Mouse (Mus musculus) stomach, postnatal 0 days (tissue): ENCODE measurements around the gene Copz2. TPM values are rescaled to one million over a fixed set of nuclear protein-coding genes. Genes with fewer than 3 reads are reported as not detected.

Source experiments
- ATAC-seq: fragments of 200-750 bp; cut with Nextera tagmentation; 2 replicates; pipeline ENCODE4 v1.8.0; 2017; ENCODE audit not compliant: low FRiP score, low TSS enrichment
- DNase-seq: peaks from one replicate; pipeline ENCODE4 v3.0.0-alpha.2; 2016; ENCODE audit warnings: low spot score
- H3K27ac ChIP-seq: fragments of 300-500 bp; sonication (generic); replicated peaks from 2 replicates; pipeline ENCODE4 v1.5.1; 2014; ENCODE audit warnings: mild to moderate bottlenecking, control low read depth
- H3K27me3 ChIP-seq: fragments of 300-500 bp; sonication (generic); 2 replicates; pipeline ENCODE4 v1.6.1; 2014; ENCODE audit warnings: low read length; ENCODE audit not compliant: control insufficient read depth, insufficient read depth
- H3K36me3 ChIP-seq: fragments of 300-500 bp; sonication (generic); 2 replicates; pipeline ENCODE4 v1.6.1; 2014; ENCODE audit warnings: low read length, mixed read lengths; ENCODE audit not compliant: control insufficient read depth, insufficient read depth
- H3K4me1 ChIP-seq: fragments of 300-500 bp; sonication (generic); replicated peaks from 2 replicates; pipeline ENCODE4 v1.6.1; 2014; ENCODE audit warnings: antibody characterized with exemption; ENCODE audit not compliant: control insufficient read depth, insufficient read depth
- H3K4me2 ChIP-seq: fragments of 300-500 bp; sonication (generic); replicated peaks from 2 replicates; pipeline ENCODE4 v1.6.1; 2014; ENCODE audit warnings: low read depth, mild to moderate bottlenecking, control low read depth, moderate library complexity
- H3K4me3 ChIP-seq: fragments of 300-500 bp; sonication (generic); 2 replicates; pipeline ENCODE4 v1.5.1; 2014; ENCODE audit warnings: low read depth, low read length, control low read depth
- H3K9ac ChIP-seq: fragments of 300-500 bp; sonication (generic); 2 replicates; pipeline ENCODE4 v1.6.1; 2014; ENCODE audit warnings: mild to moderate bottlenecking, low read length, control low read depth, mixed read lengths
- H3K9me3 ChIP-seq: fragments of 300-500 bp; sonication (generic); 2 replicates; pipeline ENCODE4 v1.6.1; 2016; ENCODE audit warnings: low read length; ENCODE audit not compliant: control insufficient read depth
- CTCF ChIP-seq: IDR thresholded peaks from 2 replicates; pipeline ENCODE4 v1.5.1; 2016; ENCODE audit warnings: antibody characterized with exemption, low read depth, mild to moderate bottlenecking, moderate library complexity
- EP300 ChIP-seq: optimal IDR thresholded peaks from 2 replicates; pipeline ENCODE3; 2016; ENCODE audit warnings: antibody characterized with exemption
- WGBS: fragments of 180-500 bp; shearing (Covaris S2); extraction: QIAGEN DNeasy Blood & Tissue Kit; methylation state at CpG from one replicate; pipeline ENCODE4 v1.1.7; 2014; 5-methylcytosine and 5-hydroxymethylcytosine counted together
- polyA plus RNA-seq: library from polyadenylated mRNA; unstranded; fragments of >200 nt; fragmentation: Nextera tagmentation; extraction: Ambion mirVana; gene quantifications from 2 replicates; pipeline ENCODE4 v1.2.1, GENCODE M21; 2015

Copz2 gene
- polyA plus RNA-seq, 1 experiment from 2014 or later: 95.1 TPM

DNA sequence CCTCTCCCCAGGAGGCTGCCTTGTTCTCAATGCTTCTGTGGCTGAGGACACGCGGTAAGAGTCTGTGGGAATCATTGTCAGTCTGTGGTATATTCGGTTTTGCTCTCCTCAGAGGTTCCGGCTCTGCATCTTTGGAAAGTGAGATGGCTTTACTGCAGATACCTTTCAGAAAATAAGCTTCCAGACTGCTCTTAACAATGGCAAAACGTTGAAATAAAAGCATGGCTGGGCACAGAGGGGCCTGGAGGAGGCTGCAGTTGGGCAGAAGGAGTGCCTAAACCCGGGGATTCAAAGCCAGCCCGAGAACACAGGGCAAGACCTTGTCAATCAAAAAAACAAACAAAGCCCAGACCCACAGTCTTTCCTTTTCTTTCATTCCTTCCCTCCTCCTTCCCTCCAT lies 29.7 kb downstream of the Copz2 start:
- TF ChIP-seq CTCF: no peak
- no peak for TF ChIP-seq EP300
- no peak for ATAC-seq
- H3K4me3 ChIP-seq: no peak overlapping the region
- no peak for DNase-seq
- H3K4me1 ChIP-seq: no peaks in the 10 kb centered on the region
- H3K9me3 ChIP-seq: no peaks in the 10 kb centered on the region
- no peak overlapping the region for H3K4me2 ChIP-seq
- H3K27me3 ChIP-seq: no peaks in the 10 kb centered on the region
- no peaks in the 10 kb centered on the region for H3K36me3 ChIP-seq
- no peak overlapping the region for H3K27ac ChIP-seq
- no peak overlapping the region for H3K9ac ChIP-seq
- WGBS: 37% methylated on average over 7 of the region's 7 CpGs

- Histone ChIP-seq H3K27me3 (no peaks in the 10 kb centered on the region), H3K9ac (no peak overlapping the region), H3K9me3 (no peaks in the 10 kb centered on the region), H3K27ac (no peak overlapping the region), H3K36me3 (no peaks in the 10 kb centered on the region), H3K4me3 (no peak overlapping the region), H3K4me1 (no peaks in the 10 kb centered on the region), H3K4me2 (no peak overlapping the region)
- no peak for DNase-seq
- no peak for ATAC-seq
- TF ChIP-seq CTCF (no peak), EP300 (no peak)
- 78% methylated on average over 9 of the region's 9 CpGs for WGBS
These were observed 30.6 kb downstream of the Copz2 start for GRCm38 (mm10) chr11:96880296-96880695.

GRCm38 (mm10) chr11:96885901-96886340 lies 36.3 kb downstream of the Copz2 start:
- TF ChIP-seq EP300 (no peak), CTCF (no peak)
- DNase-seq: no peak
- H3K9me3 ChIP-seq: no peaks in the 10 kb centered on the region
- H3K4me1 ChIP-seq: no peaks in the 10 kb centered on the region
- 60% methylated on average over 4 of the region's 5 CpGs for WGBS
- no peak overlapping the region for H3K4me2 ChIP-seq
- no peak overlapping the region for H3K4me3 ChIP-seq
- no peaks in the 10 kb centered on the region for H3K27me3 ChIP-seq
- no peak for ATAC-seq
- no peaks in the 10 kb centered on the region for H3K36me3 ChIP-seq
- no peak overlapping the region for H3K9ac ChIP-seq
- H3K27ac ChIP-seq: no peak overlapping the region

- no peak overlapping the region for H3K4me3 ChIP-seq
- no peaks in the 10 kb centered on the region for H3K4me1 ChIP-seq
- 72% methylated on average over 8 of the region's 8 CpGs for WGBS
- no peaks in the 10 kb centered on the region for H3K36me3 ChIP-seq
- no peaks in the 10 kb centered on the region for H3K27me3 ChIP-seq
- TF ChIP-seq CTCF (no peak), EP300 (no peak)
- no peak for ATAC-seq
- no peak overlapping the region for H3K4me2 ChIP-seq
- H3K9ac ChIP-seq: no peak overlapping the region
- DNase-seq: no peak
- no peaks in the 10 kb centered on the region for H3K9me3 ChIP-seq
- H3K27ac ChIP-seq: no peak overlapping the region
These were observed 37.4 kb downstream of the Copz2 start for GRCm38 (mm10) chr11:96886942-96887546.

GRCm38 (mm10) chr11:96891784-96892527 lies 42.3 kb downstream of the Copz2 start:
- Histone ChIP-seq H3K4me3 (no peak overlapping the region), H3K4me1 (no peaks in the 10 kb centered on the region), H3K36me3 (no peaks in the 10 kb centered on the region), H3K27me3 (no peaks in the 10 kb centered on the region), H3K4me2 (no peak overlapping the region), H3K9me3 (no peaks in the 10 kb centered on the region), H3K27ac (no peak overlapping the region), H3K9ac (no peak overlapping the region)
- TF ChIP-seq CTCF: no peak
- TF ChIP-seq EP300: no peak
- 28% methylated on average over 14 of the region's 14 CpGs for WGBS
- DNase-seq (no peak), ATAC-seq (no peak)

DNA sequence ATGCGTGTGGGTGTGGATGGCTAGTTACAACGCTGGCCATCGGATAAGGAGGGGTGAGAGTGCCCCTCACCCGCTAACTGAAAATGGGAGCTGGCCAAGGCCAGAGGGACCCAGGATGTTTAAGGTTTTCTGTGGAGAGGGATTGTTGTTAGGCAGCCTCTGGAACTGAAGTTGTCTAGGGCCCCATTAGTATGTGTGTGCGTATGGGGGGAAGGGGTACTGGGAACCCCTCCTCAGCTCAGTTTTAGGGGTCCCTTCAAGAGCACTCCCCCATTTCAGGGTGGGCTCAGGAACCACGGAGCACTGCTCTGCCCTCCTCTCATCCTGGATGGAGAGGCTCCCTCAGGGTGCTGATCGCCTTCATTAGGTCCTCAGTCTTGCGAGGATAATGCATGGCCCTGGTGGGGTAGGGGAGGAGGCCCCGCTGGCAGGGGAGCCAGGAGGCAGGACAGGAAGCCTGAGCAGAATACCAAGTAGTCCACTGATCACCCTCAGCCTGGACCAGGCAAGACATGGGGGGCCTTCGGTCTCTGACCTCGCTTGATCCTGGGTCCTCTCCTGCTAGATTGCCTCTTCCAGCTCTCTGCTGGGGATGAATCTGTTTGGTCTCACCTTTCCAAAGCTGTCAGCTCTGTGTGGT lies 43.7 kb downstream of the Copz2 start:
- Histone ChIP-seq H3K4me1 (no peaks in the 10 kb centered on the region), H3K27ac (no peak overlapping the region), H3K9me3 (no peaks in the 10 kb centered on the region), H3K36me3 (no peaks in the 10 kb centered on the region), H3K4me2 (no peak overlapping the region), H3K4me3 (no peak overlapping the region), H3K9ac (no peak overlapping the region), H3K27me3 (no peaks in the 10 kb centered on the region)
- ATAC-seq (no peak), DNase-seq (no peak)
- WGBS: 57% methylated on average over 11 of the region's 11 CpGs
- TF ChIP-seq CTCF: no peak
